Mouse (Mus musculus): ENCODE results near the gene Ky.

Ky gene

GRCm38 (mm10) chr9:102505700-102506585 is at the start of gene Ky:
Gene Ky, plus strand, starts transcription at chr9:102505750.
- peak; percentile 6 for DNase-seq

DNA sequence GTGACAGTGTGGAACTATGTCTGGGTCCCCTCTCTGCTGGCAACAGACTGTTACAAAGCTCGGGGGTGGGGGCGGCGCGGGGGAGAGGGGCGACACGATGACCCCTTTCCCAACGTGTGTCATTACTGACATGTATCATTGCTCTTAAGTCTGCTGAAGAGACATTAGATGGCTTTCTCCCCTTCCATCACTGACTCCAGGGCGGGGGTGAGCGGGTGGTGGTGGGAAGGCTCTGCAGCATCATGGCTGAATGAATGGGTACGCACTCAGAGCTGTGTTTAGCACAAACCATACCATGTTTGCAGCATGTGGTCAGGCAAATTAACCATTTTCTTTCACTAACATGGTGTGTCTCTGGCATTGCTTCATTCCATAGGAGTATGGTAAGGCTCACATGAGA is 43.3 kb upstream of the Ky start:
- no peak for DNase-seq

DNA sequence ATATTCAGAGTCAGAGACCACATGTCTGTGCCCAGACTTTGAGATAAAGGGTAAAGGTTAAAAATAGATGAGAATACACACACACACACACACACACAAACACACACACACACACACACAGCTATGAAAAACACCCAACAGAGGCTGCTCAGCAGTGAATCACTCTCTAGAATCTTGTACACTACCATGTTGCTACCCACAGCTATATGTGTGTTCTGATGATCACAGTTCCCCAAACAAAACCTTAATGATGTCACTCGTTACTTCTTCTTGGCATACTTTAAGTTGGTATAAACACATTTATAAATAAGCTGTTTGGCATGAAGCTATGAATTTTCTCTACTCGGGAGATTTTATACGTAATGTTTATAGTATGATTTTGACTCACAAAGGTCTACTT is 40.5 kb upstream of the Ky start:
- no peak for DNase-seq

- no peak for DNase-seq
Measured at GRCm38 (mm10) chr9:102465726-102466125, 39.8 kb upstream of the Ky start.

DNA sequence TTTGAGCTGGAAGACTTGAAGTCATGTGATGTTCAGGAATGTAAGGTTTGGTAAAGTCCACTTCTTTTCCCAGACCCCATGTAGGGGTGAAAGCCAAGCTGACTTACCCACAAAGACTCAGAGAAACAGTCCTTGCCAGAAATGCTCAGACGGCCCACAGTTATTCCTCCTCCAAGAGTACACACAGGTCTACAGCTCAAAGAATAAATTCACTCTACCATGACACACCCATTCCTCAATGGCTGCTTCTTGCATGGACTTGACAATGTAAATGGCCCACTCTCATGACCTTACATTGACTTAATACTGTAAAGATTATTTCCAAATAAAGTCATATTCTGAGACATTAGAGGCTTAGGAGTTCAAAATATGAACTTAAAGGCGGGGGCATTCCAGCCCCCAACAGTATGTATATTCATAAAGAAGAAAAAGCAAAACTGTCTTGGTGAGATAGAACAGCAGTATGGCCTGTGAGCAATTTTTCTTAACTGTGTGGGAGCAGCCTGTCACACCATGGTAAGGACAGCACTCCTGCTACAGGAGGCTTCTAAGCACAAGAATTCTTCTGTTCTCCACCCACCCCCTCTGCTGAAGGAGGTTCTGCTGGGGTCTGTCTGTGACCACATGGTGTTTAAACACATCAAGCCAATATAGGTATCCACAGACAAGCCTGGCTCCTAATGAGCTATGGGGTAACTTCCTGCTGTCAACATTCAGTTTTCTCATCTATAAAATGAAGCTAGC is 35.3 kb upstream of the Ky start:
- DNase-seq: no peak

DNA sequence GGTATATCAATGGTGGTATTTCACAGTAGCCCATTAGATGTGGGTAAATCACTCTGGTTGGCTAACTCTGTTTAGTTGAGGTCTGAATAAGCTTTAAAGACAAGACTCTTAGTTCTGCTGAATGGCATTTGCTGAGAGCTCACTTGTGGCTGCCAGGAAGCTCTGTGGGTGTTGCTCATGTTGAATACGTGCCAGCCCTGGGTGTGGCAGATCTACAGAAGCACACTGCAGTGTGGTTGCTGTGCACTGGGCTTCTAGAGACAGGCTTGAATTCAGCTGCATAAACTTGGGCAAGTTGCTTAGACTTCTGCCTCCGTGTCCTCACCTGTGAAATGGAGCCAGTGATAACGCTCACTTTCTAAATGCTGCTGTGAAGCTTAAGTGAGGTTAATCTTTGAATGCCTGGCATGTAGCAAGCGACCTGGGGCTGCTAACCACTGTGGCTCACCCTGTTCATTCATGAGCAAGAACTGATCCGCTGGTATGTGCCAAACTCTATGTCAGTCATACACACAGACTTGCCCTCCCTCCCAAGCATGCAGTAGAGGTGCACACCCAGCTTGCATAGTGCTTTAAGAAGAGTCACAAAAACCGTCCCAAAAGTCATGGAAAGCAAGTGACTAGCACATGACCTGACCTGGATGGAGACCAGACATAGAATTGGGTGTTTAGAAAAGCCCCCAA is 27.6 kb upstream of the Ky start:
- DNase-seq: no peak

- DNase-seq: no peak
Measured at GRCm38 (mm10) chr9:102478451-102478835, 27.1 kb upstream of the Ky start.

- no peak for DNase-seq
Measured at GRCm38 (mm10) chr9:102479022-102479421, 26.5 kb upstream of the Ky start.

DNA sequence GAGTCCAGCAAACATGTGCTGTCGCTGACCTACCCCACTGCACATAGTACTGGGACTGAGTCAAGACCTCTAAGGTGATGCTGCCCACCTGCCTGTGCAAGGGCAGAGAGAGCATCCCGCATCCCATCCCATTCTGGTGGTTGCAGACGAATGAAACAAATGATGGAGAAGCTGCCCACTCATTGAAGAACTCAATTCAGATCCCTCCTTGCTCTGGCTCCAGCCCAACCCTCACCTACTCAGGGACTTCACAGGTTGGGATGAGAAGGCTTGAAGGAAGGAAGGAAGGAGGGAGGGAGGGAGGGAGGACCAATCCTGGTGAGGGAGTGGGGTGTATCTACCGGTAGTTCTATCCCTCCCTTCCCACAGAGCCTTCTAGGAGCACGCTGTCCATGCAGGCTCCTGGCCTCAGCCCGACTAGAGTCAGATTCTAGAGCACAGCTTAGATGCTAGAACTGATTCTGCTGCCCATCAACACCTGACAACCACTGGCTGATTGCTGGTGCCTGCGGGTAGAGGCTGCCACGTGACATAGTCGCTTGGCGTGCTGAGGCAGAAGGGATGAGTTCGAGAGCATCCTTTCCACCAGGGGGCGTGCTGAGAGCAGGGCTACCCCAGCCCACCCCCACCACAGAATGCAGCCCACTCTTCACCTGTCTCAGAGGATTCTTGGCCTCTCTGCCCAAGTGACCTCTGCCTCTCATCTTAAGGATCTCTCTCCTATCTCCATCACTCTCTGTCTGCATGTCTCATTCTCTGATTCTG is 13.3 kb upstream of the Ky start:
- DNase-seq: no peak

GRCm38 (mm10) chr9:102493044-102493443 is 12.5 kb upstream of the Ky start:
- DNase-seq: no peak

DNA sequence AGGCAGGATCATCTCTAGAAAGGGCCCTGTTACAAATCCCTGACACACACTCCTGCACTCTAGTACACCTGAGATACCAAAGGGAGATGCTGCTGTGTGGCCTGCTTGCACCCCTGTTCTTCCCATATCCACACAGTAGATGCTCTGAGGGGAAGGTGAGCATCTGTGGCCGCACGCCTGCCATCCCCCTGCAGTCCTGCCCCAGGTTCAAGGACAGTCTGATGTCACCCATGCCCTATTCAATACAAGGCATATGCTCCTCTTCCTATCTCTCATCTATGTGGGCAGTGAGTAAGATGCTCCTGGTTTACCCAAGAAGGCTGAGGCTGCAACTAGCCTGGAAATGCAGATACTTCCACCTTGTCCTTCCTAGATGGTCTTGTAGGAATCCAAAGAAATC is 11.6 kb upstream of the Ky start:
- DNase-seq: no peak

- no peak for DNase-seq
Measured at GRCm38 (mm10) chr9:102494454-102494853, 11.1 kb upstream of the Ky start.

DNA sequence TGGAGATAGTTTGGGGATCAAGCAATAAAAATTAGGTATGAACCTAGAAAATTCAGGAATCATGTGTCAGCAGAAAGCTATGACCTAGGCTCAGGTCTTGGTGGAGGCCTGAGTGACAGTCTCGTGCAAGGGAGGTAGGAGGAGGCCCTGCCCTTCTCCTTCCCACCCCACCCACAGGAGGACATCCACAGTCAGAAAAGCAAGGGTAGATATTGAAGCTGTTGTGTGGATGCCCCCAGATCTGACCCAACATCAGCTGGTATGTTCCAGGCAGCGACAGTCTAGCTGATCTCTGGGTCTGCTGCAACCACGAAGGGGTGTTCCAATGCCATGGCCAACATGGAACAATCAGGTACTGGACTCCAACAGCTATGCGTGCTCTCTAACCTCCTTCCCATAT is 10.3 kb upstream of the Ky start:
- no peak for DNase-seq

DNA sequence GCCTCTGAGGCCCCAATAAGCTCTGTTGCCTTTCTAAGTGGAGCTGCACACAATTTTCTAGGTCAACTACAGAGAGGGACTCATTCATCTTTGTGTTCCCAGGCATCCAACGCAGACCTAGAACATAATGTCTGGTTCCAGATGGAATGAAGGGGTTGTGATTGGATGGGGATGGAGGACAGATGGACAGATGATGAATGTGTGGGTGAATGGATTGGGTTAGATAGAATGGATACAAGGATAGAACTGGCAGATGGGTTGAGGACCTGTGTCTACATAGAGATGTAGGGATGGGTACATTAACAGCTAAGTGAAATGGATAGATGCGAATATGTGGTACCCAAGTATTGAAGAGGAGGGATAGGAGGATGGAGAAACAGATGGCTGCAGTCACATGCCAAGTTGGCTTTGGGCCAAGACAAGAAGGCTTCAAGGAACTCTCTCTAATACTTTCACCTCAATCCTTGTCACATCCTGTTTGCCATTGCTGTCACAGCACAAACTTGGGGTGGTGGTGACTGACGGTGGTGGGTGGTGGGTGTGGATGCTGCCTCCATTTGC is 9.0 kb upstream of the Ky start:
- DNase-seq: no peak

DNA sequence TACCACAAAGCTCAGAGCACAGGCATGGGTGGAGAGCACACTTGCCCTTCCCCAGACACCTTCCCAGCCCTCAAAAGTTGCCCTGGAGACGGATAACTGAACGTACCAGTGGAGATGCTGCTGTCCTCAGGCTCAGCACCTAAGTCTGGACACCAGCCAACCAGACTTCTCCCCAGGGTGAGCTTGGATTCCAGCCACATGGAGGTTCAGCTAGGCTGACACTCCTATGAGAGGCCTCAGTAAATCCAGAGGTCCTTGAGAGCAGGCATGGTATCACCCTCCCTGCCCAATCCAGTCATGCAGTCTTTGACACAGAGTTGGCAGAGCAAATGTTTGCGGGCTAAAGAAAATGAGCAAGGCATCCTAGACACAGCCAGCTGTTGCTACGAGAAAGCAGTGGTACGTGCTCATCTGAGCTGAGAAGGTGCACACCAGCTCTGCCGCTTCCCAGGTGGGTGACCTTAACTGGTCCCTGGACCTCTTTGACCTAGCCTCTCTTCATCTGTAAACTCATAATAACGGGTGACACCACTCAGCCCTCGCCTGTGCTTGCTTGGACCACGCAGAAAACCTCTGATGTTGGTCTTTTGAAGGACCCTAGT is 8.4 kb upstream of the Ky start:
- DNase-seq: peak; percentile 20

DNA sequence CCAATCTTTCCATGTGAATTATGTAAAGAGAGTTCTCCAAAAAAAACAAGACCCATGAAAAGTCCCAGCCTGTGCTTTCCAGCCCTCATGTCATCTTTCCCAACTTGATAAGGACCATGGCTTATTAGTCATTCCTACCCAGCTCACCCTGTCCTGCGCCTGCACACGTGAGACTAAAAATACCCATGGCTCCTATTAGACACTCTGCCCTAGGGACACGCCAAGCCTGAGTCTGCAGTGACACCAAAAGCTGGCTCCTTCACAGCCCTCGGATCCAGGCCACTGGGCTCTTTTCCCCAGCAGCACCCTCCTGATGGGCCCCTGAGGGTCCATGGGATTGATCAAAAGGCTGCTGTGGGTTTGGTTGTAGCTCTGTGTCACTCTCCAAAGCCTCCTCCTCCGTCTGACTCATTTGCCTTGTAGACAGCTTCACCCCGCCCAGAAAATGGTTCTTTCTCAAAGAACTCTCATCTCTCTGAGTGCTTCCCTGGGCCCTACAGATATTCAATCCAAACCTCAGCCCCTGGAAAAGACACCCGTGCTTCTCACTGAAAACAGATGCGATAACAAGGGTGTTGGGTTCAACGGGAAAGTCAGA is 7.6 kb upstream of the Ky start:
- no peak for DNase-seq

GRCm38 (mm10) chr9:102498701-102499100 is 6.8 kb upstream of the Ky start:
- no peak for DNase-seq

DNA sequence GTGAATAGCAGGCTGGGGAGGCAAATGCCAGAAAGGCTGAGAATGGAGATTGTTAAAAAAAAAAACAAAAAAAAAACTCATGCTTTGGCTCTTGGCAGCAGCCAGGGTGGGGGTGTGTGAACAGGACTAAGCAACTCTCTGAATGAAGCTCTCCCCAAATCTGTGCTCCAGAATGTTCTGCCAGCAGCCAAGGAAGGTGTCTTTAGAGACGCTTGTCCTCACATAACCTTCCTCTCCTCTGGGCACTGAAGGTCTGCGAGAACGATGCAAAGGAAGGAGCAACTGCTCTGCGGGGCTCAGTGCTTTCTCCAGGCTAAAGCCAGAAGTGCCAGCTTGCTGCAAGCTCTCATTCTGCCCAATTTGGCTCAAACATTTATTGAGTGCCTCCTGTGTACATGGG is 6.3 kb upstream of the Ky start:
- DNase-seq: no peak

- DNase-seq: no peak
Measured at GRCm38 (mm10) chr9:102499746-102500145, 5.8 kb upstream of the Ky start.

GRCm38 (mm10) chr9:102501113-102501512 is 4.4 kb upstream of the Ky start:
- DNase-seq: no peak

- no peak for DNase-seq
Measured at GRCm38 (mm10) chr9:102502015-102502633, 3.4 kb upstream of the Ky start.
